Mouse (Mus musculus) intestine, embryonic 15.5 days (tissue): ENCODE measurements around the gene Tbcel. TPM values are rescaled to one million over a fixed set of nuclear protein-coding genes. Genes with fewer than 3 reads are reported as not detected.

Experiments
- ATAC-seq: fragments of 200-750 bp; cut with Nextera tagmentation; 2 replicates; pipeline ENCODE4 v1.8.0; 2017; ENCODE audit warnings: moderate TSS enrichment, moderate library complexity
- H3K27ac ChIP-seq: fragments of 300-500 bp; sonication (generic); 2 replicates; pipeline ENCODE4 v1.5.1; 2015; ENCODE audit warnings: mild to moderate bottlenecking, inconsistent platforms
- H3K27me3 ChIP-seq: fragments of 300-500 bp; sonication (generic); replicated peaks from 2 replicates; pipeline ENCODE4 v1.6.1; 2015; ENCODE audit warnings: inconsistent platforms
- H3K36me3 ChIP-seq: fragments of 300-500 bp; sonication (generic); 2 replicates; pipeline ENCODE4 v1.6.1; 2015; ENCODE audit warnings: inconsistent platforms
- H3K4me1 ChIP-seq: fragments of 300-500 bp; sonication (generic); replicated peaks from 2 replicates; pipeline ENCODE4 v1.6.1; 2015; ENCODE audit warnings: inconsistent platforms
- H3K4me2 ChIP-seq: fragments of 300-500 bp; sonication (generic); replicated peaks from 2 replicates; pipeline ENCODE4 v1.6.1; 2015; ENCODE audit warnings: mild to moderate bottlenecking, inconsistent platforms
- H3K4me3 ChIP-seq: fragments of 300-500 bp; sonication (generic); replicated peaks from 2 replicates; pipeline ENCODE4 v1.5.1; 2015; ENCODE audit warnings: inconsistent platforms
- H3K9ac ChIP-seq: fragments of 300-500 bp; sonication (generic); 2 replicates; pipeline ENCODE4 v1.6.1; 2015; ENCODE audit warnings: inconsistent platforms
- H3K9me3 ChIP-seq: fragments of 300-500 bp; sonication (generic); 2 replicates; pipeline ENCODE4 v1.6.1; 2016; ENCODE audit warnings: inconsistent platforms
- WGBS: fragments of 180-500 bp; shearing (Covaris S2); methylation state at CpG from one replicate; pipeline ENCODE4 v1.1.7; 2015; 5-methylcytosine and 5-hydroxymethylcytosine counted together
- polyA plus RNA-seq: library from polyadenylated mRNA; unstranded; fragments of >200 nt; fragmentation: Nextera tagmentation; extraction: Ambion mirVana; gene quantifications from 2 replicates; pipeline ENCODE4 v1.2.1, GENCODE M21; 2015

The Tbcel gene
- polyA plus RNA-seq, 1 experiment from 2014 or later, result 4.5 TPM

GRCm38 (mm10) chr9:42512312-42512711, 4.7 kb upstream of the Tbcel start:
- Histone ChIP-seq H3K27ac (0 out of 2 replicates have a peak overlapping the region, but pooled peaks have one; percentile 9), H3K4me2 (no peak overlapping the region), H3K9me3 (no peaks in the 10 kb centered on the region), H3K9ac (no peak overlapping the region), H3K4me1 (no peaks in the 10 kb centered on the region), H3K4me3 (no peak overlapping the region), H3K36me3 (no peaks in the 10 kb centered on the region), H3K27me3 (no peaks in the 10 kb centered on the region)
- ATAC-seq, result peak; percentile 90
- WGBS, result 58% methylated on average over 4 of the region's 4 CpGs

DNA sequence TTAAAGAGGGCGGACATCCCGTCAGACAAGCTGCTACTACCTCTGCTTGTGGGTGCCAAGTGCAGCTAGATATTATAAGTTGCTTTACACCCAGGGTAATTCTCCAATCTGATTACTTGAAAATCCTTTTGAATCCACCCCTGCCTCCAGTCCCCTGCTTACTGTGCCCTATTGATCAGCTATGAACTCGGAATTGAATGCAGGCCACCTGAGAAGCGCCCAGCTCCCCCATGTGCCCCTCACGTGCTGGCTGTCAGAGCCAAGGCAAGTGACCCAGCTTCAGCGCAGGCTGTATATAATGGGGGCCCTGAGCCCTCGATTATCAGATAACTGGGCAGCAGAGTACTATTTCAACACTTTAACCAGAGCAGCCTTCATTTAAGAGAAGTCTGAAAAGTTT, 626 bp upstream of the Tbcel start:
- Histone ChIP-seq H3K9ac (no peak overlapping the region), H3K36me3 (no peaks in the 10 kb centered on the region), H3K27me3 (no peaks in the 10 kb centered on the region), H3K4me1 (0 out of 2 replicates have a peak, but pooled peaks cover 4% of the 10 kb centered on the region), H3K9me3 (no peaks in the 10 kb centered on the region), H3K4me3 (no peak overlapping the region), H3K4me2 (no peak overlapping the region), H3K27ac (no peak overlapping the region)
- no peak for ATAC-seq
- WGBS, result 65% methylated on average over 7 of the region's 7 CpGs

DNA sequence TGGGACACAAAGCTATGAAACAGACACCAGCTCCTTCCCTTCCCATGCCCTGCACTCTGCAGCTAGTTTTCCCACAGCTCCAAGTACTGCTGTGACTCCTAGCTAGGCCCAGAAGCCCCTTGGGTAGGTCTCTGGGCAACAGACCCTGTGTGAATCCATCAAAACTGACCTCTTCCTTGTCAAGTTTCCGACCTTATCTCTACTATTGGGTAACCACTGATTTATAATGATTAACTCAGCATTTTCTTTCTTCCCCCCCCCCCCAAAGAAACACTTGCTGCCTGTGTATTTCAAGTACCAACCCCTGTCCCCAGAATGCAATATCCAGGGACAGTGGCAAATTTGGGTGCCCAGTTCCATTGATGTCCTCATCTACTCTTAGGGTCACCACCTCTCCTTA, 587 bp downstream of the Tbcel start:
- Histone ChIP-seq H3K9ac (no peak overlapping the region), H3K27me3 (no peaks in the 10 kb centered on the region), H3K4me1 (0 out of 2 replicates have a peak, but pooled peaks cover 4% of the 10 kb centered on the region), H3K4me2 (no peak overlapping the region), H3K9me3 (no peaks in the 10 kb centered on the region), H3K36me3 (no peaks in the 10 kb centered on the region), H3K4me3 (no peak overlapping the region), H3K27ac (no peak overlapping the region)
- whole genome bisulfite sequencing, result 17% methylated on average over 1 of the region's 1 CpGs
- peak; percentile 79 for ATAC-seq

- Histone ChIP-seq H3K9me3 (no peaks in the 10 kb centered on the region), H3K4me3 (no peak overlapping the region), H3K27me3 (no peaks in the 10 kb centered on the region), H3K27ac (no peak overlapping the region), H3K9ac (no peak overlapping the region), H3K4me1 (0 out of 2 replicates have a peak, but pooled peaks cover 4% of the 10 kb centered on the region), H3K4me2 (no peak overlapping the region), H3K36me3 (no peaks in the 10 kb centered on the region)
- no peak for ATAC-seq
- 84% methylated on average over 3 of the region's 3 CpGs for WGBS
These were observed 2.6 kb downstream of the Tbcel start for GRCm38 (mm10) chr9:42504971-42505510.

GRCm38 (mm10) chr9:42504559-42504958, 3.0 kb downstream of the Tbcel start:
- no peak overlapping the region for H3K4me3 ChIP-seq
- no peaks in the 10 kb centered on the region for H3K9me3 ChIP-seq
- no peak overlapping the region for H3K27ac ChIP-seq
- H3K4me2 ChIP-seq, result no peak overlapping the region
- H3K9ac ChIP-seq, result no peak overlapping the region
- no peaks in the 10 kb centered on the region for H3K27me3 ChIP-seq
- no peak for ATAC-seq
- 0 out of 2 replicates have a peak, but pooled peaks cover 4% of the 10 kb centered on the region for H3K4me1 ChIP-seq
- WGBS, result 56% methylated on average over 11 of the region's 11 CpGs
- H3K36me3 ChIP-seq, result no peaks in the 10 kb centered on the region

- H3K9me3 ChIP-seq, result no peaks in the 10 kb centered on the region
- 0 out of 2 replicates have a peak, but pooled peaks cover 4% of the 10 kb centered on the region for H3K4me1 ChIP-seq
- no peaks in the 10 kb centered on the region for H3K27me3 ChIP-seq
- WGBS, result 79% methylated on average over 4 of the region's 4 CpGs
- no peak overlapping the region for H3K9ac ChIP-seq
- H3K36me3 ChIP-seq, result no peaks in the 10 kb centered on the region
- H3K4me3 ChIP-seq, result no peak overlapping the region
- no peak overlapping the region for H3K4me2 ChIP-seq
- ATAC-seq, result no peak
- H3K27ac ChIP-seq, result no peak overlapping the region
These were observed 3.9 kb downstream of the Tbcel start for GRCm38 (mm10) chr9:42503709-42504108.

GRCm38 (mm10) chr9:42496296-42496695, 11.3 kb downstream of the Tbcel start:
- H3K4me1 ChIP-seq, result no peaks in the 10 kb centered on the region
- no peak overlapping the region for H3K9ac ChIP-seq
- H3K27me3 ChIP-seq, result no peaks in the 10 kb centered on the region
- no peaks in the 10 kb centered on the region for H3K36me3 ChIP-seq
- H3K27ac ChIP-seq, result no peak overlapping the region
- H3K4me3 ChIP-seq, result no peak overlapping the region
- ATAC-seq, result no peak
- H3K4me2 ChIP-seq, result no peak overlapping the region
- H3K9me3 ChIP-seq, result no peaks in the 10 kb centered on the region
- WGBS, result 71% methylated on average over 2 of the region's 2 CpGs

DNA sequence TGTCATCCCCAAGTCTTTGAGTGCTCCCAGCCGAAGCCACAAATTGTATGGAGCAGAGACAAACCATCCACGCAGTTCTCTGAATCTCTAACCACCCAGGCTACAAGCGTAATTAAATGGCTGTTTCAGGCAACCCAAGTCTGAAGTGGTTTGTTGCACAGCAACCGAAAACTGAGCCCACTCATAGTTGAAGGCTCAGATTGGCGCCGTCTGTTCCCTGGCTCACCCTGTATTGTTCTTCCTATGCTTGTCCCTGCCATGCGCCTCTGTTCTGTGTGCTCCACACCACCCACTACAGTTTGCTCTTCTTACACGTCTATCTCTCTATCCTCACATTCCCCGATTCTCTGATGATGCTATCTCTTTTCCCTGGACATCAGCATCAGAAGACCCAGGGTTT, 15.8 kb downstream of the Tbcel start:
- no peak overlapping the region for H3K4me2 ChIP-seq
- H3K36me3 ChIP-seq, result no peaks in the 10 kb centered on the region
- WGBS, result 86% methylated on average over 9 of the region's 9 CpGs
- no peak overlapping the region for H3K27ac ChIP-seq
- no peaks in the 10 kb centered on the region for H3K4me1 ChIP-seq
- H3K9me3 ChIP-seq, result no peaks in the 10 kb centered on the region
- no peaks in the 10 kb centered on the region for H3K27me3 ChIP-seq
- H3K4me3 ChIP-seq, result no peak overlapping the region
- no peak overlapping the region for H3K9ac ChIP-seq
- no peak for ATAC-seq

GRCm38 (mm10) chr9:42490589-42491382, 16.8 kb downstream of the Tbcel start:
- no peaks in the 10 kb centered on the region for H3K9me3 ChIP-seq
- ATAC-seq, result no peak
- H3K4me1 ChIP-seq, result no peaks in the 10 kb centered on the region
- no peaks in the 10 kb centered on the region for H3K36me3 ChIP-seq
- H3K27ac ChIP-seq, result no peak overlapping the region
- no peak overlapping the region for H3K4me3 ChIP-seq
- 76% methylated on average over 16 of the region's 16 CpGs for WGBS
- H3K9ac ChIP-seq, result no peak overlapping the region
- no peaks in the 10 kb centered on the region for H3K27me3 ChIP-seq
- H3K4me2 ChIP-seq, result no peak overlapping the region

DNA sequence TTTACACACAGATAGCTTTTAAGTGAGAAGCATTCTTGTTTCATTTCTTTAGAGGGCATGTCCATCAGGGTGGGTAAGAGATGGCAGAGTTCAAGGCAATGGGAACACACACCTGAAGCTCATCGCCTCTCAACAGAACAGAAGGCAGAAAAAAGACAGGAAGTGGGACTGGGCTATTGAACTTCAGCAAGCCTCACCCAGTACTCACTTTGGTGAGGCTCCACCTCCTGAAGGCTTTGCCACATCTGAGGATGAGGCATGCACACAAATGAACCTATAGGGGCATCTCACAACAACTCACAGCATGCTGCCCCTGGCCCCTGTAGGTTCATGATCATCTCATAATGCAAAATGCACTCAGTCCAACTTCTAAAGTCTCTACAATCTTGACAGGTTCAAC, 19.5 kb downstream of the Tbcel start:
- Histone ChIP-seq H3K4me3 (no peak overlapping the region), H3K27ac (no peak overlapping the region), H3K4me2 (no peak overlapping the region), H3K36me3 (no peaks in the 10 kb centered on the region), H3K4me1 (no peaks in the 10 kb centered on the region), H3K9me3 (no peaks in the 10 kb centered on the region), H3K9ac (no peak overlapping the region), H3K27me3 (no peaks in the 10 kb centered on the region)
- no peak for ATAC-seq
- WGBS, result 90% methylated on average over 1 of the region's 1 CpGs

- no peak overlapping the region for H3K27ac ChIP-seq
- H3K4me1 ChIP-seq, result no peaks in the 10 kb centered on the region
- 48% methylated on average over 4 of the region's 4 CpGs for WGBS
- no peaks in the 10 kb centered on the region for H3K9me3 ChIP-seq
- no peak overlapping the region for H3K9ac ChIP-seq
- no peak overlapping the region for H3K4me3 ChIP-seq
- H3K4me2 ChIP-seq, result no peak overlapping the region
- no peaks in the 10 kb centered on the region for H3K36me3 ChIP-seq
- H3K27me3 ChIP-seq, result no peaks in the 10 kb centered on the region
- peak; percentile 74 for ATAC-seq
These were observed 20.7 kb downstream of the Tbcel start for GRCm38 (mm10) chr9:42486913-42487312.

DNA sequence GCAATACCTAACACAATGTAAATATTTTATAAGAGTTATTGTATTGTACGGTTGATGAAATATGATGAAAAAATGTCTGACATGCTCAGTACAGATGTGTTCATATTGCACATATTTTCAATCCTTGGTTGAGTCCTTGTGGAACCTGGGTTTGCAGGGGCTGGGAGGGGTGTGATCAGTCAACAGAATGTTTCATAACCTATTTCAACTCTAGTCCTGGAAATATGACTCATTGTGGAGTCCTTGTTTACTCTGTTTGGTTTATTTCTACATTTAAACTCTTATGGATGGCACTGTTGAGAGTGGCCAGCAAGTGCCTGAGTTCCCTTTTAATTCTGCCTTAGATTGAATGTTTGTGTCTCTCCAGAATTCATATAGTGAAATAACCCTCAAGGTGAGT, 22.9 kb downstream of the Tbcel start:
- Histone ChIP-seq H3K36me3 (no peaks in the 10 kb centered on the region), H3K4me3 (no peak overlapping the region), H3K9ac (no peak overlapping the region), H3K9me3 (no peaks in the 10 kb centered on the region), H3K27ac (no peak overlapping the region), H3K4me2 (no peak overlapping the region), H3K27me3 (no peaks in the 10 kb centered on the region), H3K4me1 (no peaks in the 10 kb centered on the region)
- 88% methylated on average over 1 of the region's 1 CpGs for WGBS
- no peak for ATAC-seq

- H3K4me1 ChIP-seq, result no peaks in the 10 kb centered on the region
- H3K27ac ChIP-seq, result no peak overlapping the region
- H3K9ac ChIP-seq, result no peak overlapping the region
- no peak overlapping the region for H3K4me3 ChIP-seq
- H3K36me3 ChIP-seq, result no peaks in the 10 kb centered on the region
- H3K27me3 ChIP-seq, result no peaks in the 10 kb centered on the region
- H3K4me2 ChIP-seq, result no peak overlapping the region
- no peaks in the 10 kb centered on the region for H3K9me3 ChIP-seq
- WGBS, result 85% methylated on average over 1 of the region's 1 CpGs
- ATAC-seq, result no peak
These were observed 24.7 kb downstream of the Tbcel start for GRCm38 (mm10) chr9:42482944-42483343.
